Mouse (Mus musculus): Measurements from ENCODE around the gene Adamts17. TPM values are rescaled to one million over a fixed set of nuclear protein-coding genes. Genes with fewer than 3 reads are reported as not detected.

The Adamts17 gene
- total RNA-seq, 2 experiments from 2014 or later, result 0.44 to 0.56 TPM

- intact Hi-C loops (cut with DNase I), result no loop called here
- no peak for DNase-seq
Observed at GRCm38 (mm10) chr7:66966541-66967205, 127.1 kb downstream of the Adamts17 start.

DNA sequence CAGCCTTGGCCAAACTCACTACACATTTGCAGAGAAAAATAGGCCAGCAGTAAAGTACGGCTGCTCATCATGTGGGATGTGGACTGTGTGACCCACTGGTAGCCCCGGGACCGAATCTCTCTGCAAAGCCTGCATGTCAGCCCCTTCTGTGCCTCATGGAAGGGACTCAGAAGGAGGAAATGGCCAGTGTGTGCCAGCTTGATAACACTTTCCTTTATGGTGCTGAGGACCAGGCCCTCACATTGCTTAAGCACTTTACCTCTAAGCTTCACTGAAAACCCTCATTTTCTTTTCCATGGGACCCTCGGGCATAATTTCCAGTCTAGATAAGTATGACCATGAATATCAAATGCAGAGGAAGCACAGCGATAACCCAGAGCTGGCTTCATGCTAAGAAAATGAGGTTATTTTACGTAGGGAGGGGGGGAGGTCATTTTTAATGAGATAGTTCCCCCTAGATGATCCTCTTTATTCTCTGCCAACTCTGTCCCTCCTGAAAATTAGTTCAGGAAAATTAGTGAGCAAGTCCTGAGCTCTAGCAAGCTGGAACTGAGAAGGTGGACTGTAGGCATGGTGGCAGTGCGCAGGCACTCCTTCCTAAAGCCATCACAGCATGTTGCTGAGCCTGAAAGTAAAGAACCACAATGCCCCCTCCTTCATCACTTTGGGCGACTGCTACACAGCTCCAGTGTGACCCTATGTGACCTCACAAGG is 127.8 kb downstream of the Adamts17 start:
- DNase-seq, result no peak
- intact Hi-C loops (cut with DNase I), result no loop called here

GRCm38 (mm10) chr7:66968661-66969060 is 129.1 kb downstream of the Adamts17 start:
- intact Hi-C loops (cut with DNase I), result no loop called here

GRCm38 (mm10) chr7:66969199-66969598 is 129.7 kb downstream of the Adamts17 start:
- intact Hi-C loops (cut with DNase I), result no loop called here

More at GRCm38 (mm10) chr7:66968661-66969060, 129.1 kb downstream of the Adamts17 start:
- no peak for DNase-seq

GRCm38 (mm10) chr7:66970235-66970634 is 130.7 kb downstream of the Adamts17 start:
- no peak for DNase-seq
- intact Hi-C loops (cut with DNase I), result no loop called here

More at GRCm38 (mm10) chr7:66969199-66969598, 129.7 kb downstream of the Adamts17 start:
- no peak for DNase-seq

- DNase-seq, result no peak
- intact Hi-C loops (cut with DNase I), result no loop called here
Observed at GRCm38 (mm10) chr7:66970974-66971373, 131.4 kb downstream of the Adamts17 start.

DNA sequence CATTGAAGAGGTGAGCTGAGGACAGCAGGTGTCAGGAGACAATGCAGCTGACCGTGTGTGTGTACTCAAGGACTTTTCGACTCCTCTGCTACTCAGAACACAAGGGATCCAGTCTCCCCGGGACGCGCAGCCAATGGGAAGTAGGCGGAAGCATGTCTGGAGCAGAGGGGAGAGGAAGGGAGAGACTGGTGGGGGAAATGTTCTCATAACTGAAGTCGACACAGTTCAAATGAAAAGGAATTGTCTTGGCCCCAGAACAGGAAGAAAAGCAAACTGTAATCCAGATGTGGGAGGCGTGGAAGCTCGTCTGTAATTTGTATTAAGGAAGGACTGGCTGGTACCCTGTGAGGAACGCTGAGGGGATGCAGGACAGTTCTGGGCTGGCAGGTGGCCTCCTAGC is 135.3 kb downstream of the Adamts17 start:
- intact Hi-C loops (cut with DNase I), result no loop called here
- DNase-seq, result no peak

DNA sequence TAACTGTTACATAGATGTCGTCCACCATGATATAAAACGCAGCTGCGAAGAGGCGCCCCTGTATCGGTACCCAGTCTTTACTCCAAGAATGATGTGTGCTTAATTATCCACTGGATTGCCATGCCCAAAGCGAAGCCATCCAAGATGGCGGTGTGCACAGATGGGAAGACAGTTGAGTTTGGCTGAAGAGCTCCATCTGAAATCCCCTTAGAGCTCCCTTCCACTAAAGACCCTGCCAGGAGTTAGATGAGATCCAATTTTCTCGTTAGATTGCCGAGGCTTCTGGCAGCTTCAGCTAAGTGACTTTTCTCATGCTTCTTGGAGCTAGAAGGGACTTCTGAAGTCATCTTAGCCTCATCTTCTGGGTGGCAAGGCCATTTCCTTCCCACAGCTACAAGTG is 136.8 kb downstream of the Adamts17 start:
- intact Hi-C loops (cut with DNase I), result no loop called here
- no peak for DNase-seq

DNA sequence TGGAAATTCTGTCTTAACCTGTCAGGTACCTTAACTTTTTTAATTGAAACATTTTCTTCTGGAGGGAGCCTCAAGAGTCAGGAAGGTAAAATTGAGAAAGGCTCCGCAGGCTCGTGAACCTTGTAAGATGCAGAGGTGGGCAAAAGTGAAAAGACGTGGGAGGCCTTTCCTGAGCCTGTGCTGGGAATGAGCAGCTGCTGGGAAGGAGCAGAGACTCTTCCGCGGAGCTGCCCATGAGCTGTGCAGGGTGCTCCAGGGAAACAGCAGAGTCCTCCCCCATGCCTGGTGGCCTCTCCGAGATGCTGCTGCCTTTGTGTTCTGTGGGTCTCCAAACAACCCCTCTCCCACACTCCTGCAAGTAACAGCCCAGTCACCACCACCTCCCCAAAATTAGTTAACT is 142.1 kb downstream of the Adamts17 start:
- no peak for DNase-seq
- intact Hi-C loops (cut with DNase I), result no loop called here

GRCm38 (mm10) chr7:66982084-66982483 is 142.5 kb downstream of the Adamts17 start:
- no peak for DNase-seq
- intact Hi-C loops (cut with DNase I), result no loop called here

DNA sequence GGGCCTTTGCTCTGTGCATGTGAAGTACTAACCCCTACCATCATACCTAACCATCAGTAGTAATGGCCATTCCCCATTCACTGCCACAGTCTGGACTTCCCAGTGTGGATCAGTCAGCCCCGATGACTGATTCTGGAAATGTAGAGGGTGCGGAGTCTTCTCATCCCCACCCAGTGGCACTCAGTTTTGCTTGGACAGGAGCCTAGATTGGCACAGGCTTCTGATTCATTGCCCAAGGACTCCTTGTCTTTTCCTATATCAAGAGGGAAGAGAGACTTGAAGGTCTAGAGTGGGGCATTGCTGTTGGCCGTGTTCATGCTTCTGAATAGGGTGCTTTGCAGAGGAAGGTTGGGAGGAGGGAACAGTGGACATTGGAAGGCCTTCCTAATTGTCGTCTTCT is 148.1 kb downstream of the Adamts17 start:
- intact Hi-C loops (cut with DNase I), result no loop called here
- DNase-seq, result no peak

DNA sequence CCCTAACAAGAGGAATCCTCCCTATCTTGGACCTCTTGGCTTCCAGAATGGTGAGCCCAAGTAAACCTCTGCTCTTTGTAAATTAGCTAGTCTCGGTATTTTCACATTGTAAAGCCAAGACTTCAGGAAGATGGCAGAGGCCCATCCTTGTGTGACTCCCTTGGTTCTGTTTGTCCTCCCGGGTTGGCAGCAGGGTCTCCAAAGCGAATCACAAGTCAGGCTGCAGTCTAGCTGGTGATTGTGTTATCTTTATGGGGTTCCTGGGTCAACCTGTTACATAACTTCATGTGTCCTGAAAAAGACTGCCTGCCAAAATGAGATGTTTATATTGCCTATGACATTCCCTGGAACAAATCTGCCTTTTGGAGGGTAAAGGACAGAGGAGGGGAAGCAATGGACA is 148.9 kb downstream of the Adamts17 start:
- DNase-seq, result no peak
- intact Hi-C loops (cut with DNase I), result no loop called here

GRCm38 (mm10) chr7:66989357-66990045 is 150.0 kb downstream of the Adamts17 start:
- intact Hi-C loops (cut with DNase I), result no loop called here

GRCm38 (mm10) chr7:66998821-66999220 is 159.3 kb downstream of the Adamts17 start:
- no peak for DNase-seq
- intact Hi-C loops (cut with DNase I), result no loop called here

More at GRCm38 (mm10) chr7:66989357-66990045, 150.0 kb downstream of the Adamts17 start:
- no peak for DNase-seq

- intact Hi-C loops (cut with DNase I), result no loop called here
- no peak for DNase-seq
Observed at GRCm38 (mm10) chr7:67003648-67004047, 164.1 kb downstream of the Adamts17 start.

DNA sequence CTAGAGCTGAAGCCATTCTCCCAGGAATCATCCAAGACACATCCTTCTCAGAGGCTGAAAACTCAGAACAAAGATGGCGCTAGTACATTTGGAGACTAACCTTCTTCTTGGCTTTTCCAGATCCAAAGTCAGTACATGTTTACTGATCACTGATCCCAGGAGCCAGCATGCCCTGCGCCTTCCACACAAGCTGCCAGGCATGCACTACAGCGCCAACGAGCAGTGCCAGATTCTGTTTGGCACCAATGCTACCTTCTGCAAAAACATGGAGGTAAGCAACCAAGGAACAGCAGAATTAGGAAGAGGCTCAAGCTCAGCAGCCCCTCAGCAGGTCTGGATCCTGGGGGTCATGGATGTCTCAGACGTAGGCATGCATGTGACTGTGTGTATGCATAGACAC is 164.7 kb downstream of the Adamts17 start:
- DNase-seq, result no peak
- intact Hi-C loops (cut with DNase I), result no loop called here

DNA sequence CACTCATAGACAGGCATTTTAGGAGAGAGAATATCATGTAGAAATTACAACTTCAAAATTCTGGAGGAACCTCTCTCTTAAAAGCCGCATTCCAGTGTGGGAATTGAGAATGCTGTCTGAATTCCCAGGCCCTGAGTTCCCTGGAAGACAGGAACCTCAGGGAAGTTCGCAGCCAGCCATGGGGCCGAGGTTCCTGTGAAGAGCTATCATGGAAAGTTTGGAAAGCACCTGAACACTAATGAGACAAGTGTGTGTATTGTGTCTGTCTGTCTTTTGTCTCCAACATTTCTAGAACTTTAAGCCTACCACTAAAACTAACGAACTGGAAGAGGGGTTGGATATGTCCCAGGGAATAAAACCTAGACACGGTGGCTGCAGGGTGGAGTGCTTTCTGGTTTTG is 170.3 kb downstream of the Adamts17 start:
- no peak for DNase-seq
- intact Hi-C loops (cut with DNase I), result no loop called here

DNA sequence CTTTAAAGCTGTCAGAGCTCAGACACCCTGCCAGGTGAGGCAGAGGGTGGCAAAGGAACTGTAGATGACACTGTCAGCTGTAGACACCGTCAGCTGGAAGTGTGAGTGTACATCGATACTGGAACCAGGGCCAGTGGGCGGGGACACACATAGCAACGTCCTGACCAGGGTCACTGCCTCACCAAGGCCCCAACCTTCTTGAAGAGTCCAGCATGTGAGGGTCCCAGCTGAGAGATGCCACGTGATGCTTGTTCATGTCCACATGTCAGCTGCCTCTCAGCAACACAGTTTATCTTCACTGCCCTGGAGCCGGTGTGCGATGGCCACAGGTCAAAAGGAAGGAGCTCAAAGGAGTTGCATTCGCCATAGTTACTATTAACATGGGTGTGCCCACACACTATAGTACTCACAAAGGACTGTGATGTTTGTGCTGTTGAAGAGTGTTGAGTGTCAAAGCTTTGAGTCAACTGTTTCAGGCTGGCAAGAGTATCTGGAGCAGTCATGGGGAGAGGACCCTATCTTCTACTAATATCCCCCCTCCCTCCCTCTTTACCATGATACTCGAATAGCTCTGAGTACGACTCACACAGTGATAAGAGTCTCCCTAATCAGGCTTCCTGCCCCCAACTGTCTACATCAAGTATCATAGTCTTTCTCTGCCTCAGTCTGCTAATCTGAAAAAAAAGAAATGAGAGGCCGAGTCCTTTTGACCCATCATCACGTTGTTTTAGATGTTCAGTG is 172.6 kb downstream of the Adamts17 start:
- intact Hi-C loops (cut with DNase I), result no loop called here
- DNase-seq, result no peak

DNA sequence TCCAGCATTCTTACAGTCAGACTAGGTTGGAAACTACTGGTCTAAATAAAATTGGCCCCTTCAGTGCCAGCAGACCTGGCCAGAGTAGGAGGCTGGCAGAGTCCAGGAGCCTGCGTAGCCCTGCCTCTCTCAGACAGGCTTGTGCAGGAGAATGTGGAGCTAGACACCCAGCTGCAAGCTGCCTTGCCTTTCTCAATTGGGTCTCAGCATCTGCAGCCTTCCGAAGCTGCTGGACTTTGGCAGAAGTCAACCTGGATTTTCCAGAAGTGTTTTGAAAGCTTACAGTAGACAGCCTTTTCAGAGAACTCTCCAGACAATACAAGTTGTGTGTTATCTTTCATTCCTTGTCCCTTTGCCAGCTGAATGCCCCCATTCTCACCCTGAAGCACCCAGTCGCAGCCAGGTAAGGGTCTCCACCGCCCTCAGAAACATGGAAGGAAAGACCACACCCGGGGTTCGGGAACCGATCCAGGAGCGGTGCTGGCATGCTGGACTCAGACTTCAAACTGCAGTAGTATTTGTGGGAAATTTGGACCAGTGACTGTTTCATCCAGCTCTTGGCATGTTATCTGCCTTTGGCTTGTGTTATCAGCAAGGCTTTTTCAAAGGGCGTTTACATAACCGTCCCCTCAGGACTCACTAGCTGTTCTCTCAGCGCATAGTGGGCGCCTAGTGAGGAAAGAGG is 173.8 kb downstream of the Adamts17 start:
- intact Hi-C loops (cut with DNase I), result no loop called here

DNA sequence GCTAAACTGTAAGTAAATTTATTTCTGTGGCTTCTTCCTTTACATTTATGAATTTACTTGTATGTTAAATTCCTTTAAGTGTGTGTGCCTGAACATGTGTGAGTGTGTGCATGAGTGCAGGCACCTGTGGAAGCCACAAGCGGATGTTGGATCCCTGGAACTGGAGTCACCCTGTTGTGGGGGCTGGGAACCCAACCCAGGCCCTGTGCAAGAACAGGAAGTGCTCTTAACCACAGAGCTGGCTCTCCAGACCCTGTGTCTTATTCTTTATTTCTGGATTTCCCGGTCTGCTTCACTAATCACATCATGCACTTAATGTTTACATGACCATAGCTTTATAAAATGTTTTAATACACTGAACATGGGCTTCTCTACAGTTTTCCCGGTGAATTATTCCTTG is 180.4 kb downstream of the Adamts17 start:
- intact Hi-C loops (cut with DNase I), result no loop called here

More for the DNA sequence above, 173.8 kb downstream of the Adamts17 start:
- peak; percentile 27 to 58 for DNase-seq

More for the DNA sequence above, 180.4 kb downstream of the Adamts17 start:
- DNase-seq, result no peak
